Mouse (Mus musculus) heart, postnatal 0 days (tissue): ENCODE measurements around the gene Ddx21.

Experiments
- CTCF ChIP-seq: IDR thresholded peaks from 2 replicates; pipeline ENCODE4 v1.5.1; 2016; ENCODE audit warnings: antibody characterized with exemption, control low read depth, low read depth
- EP300 ChIP-seq: IDR thresholded peaks from 2 replicates; pipeline ENCODE4 v1.6.1; 2016; ENCODE audit warnings: antibody characterized with exemption, low read depth

DNA sequence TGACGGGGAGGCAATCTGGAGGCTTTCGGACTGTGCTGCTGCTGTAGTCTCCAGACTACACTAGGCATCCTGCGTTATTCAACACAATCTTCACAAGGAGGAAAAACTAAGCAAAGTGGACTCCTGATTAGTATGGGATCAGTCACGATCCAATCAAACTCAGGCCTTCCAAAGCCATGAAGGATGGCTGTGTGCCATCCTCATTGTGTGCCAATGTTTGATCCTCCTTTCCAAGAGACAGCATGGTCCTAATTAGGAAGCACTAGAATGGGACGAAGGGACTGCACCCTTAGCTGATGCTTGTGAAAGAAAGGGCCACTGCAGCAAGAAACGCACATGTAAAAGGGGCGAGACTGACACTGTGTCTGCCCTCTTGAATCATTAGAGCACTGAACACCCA is 9.6 kb downstream of the Ddx21 start:
- TF ChIP-seq CTCF = no peak
- TF ChIP-seq EP300 = no peak
